Mouse (Mus musculus) forebrain, postnatal 0 days (tissue): ENCODE measurements around the gene Dbh. TPM values are rescaled to one million over a fixed set of nuclear protein-coding genes. Genes with fewer than 3 reads are reported as not detected.

ENCODE experiments used
- ATAC-seq: fragments of 200-750 bp; cut with Nextera tagmentation; 2 replicates; pipeline ENCODE4 v1.8.0; 2017; ENCODE audit warnings: mild to moderate bottlenecking, moderate library complexity
- DNase-seq: peaks from one replicate; pipeline ENCODE4 v3.0.0-alpha.2; 2015
- H3K27ac ChIP-seq: fragments of 300-500 bp; sonication (generic); 2 replicates; pipeline ENCODE4 v1.5.1; 2014; ENCODE audit warnings: low read depth, mild to moderate bottlenecking, antibody characterized with exemption, low read length, moderate library complexity, mixed read lengths
- H3K27me3 ChIP-seq: fragments of 300-500 bp; sonication (generic); 2 replicates; pipeline ENCODE4 v1.6.1; 2014; ENCODE audit warnings: mild to moderate bottlenecking, low read length, mixed read lengths; ENCODE audit not compliant: insufficient read depth
- H3K36me3 ChIP-seq: fragments of 300-500 bp; sonication (generic); 2 replicates; pipeline ENCODE4 v1.6.1; 2014; ENCODE audit warnings: mild to moderate bottlenecking, moderate library complexity; ENCODE audit not compliant: insufficient read depth
- H3K4me1 ChIP-seq: fragments of 300-500 bp; sonication (generic); 2 replicates; pipeline ENCODE4 v1.6.1; 2014; ENCODE audit warnings: antibody characterized with exemption; ENCODE audit not compliant: insufficient read depth
- H3K4me2 ChIP-seq: fragments of 300-500 bp; sonication (generic); 2 replicates; pipeline ENCODE4 v1.6.1; 2014; ENCODE audit warnings: low read depth, mild to moderate bottlenecking, moderate library complexity
- H3K4me3 ChIP-seq: fragments of 300-500 bp; sonication (generic); 2 replicates; pipeline ENCODE4 v1.5.1; 2014; ENCODE audit warnings: low read depth, low read length, mixed read lengths
- H3K9ac ChIP-seq: fragments of 300-500 bp; sonication (generic); 2 replicates; pipeline ENCODE4 v1.6.1; 2014; ENCODE audit warnings: mild to moderate bottlenecking
- H3K9me3 ChIP-seq: fragments of 300-500 bp; sonication (generic); 2 replicates; pipeline ENCODE4 v1.6.1; 2016; ENCODE audit warnings: low read length
- CTCF ChIP-seq: sonication (generic); IDR thresholded peaks from 2 replicates; pipeline ENCODE4 v1.5.1; 2016; ENCODE audit warnings: antibody characterized with exemption, control low read depth, low read depth
- WGBS: fragments of 180-500 bp; shearing (Covaris S2); extraction: QIAGEN DNeasy Blood & Tissue Kit; methylation state at CpG from one replicate; pipeline ENCODE4 v1.1.7; 2014; 5-methylcytosine and 5-hydroxymethylcytosine counted together
- polyA plus RNA-seq: library from polyadenylated mRNA; unstranded; fragments of >200 nt; fragmentation: Nextera tagmentation; extraction: Ambion mirVana; gene quantifications from 2 replicates; pipeline ENCODE4 v1.2.1, GENCODE M21; 2015
- total RNA-seq: library from RNA; depleted of rRNA; stranded (reverse); fragments of >200 nt; gene quantifications from 2 replicates; pipeline ENCODE4 v1.2.3, GENCODE M21; 2014

Gene Dbh
- total and polyA plus RNA-seq, 2 experiments from 2014 or later, result 0.05 to 0.15 TPM

DNA sequence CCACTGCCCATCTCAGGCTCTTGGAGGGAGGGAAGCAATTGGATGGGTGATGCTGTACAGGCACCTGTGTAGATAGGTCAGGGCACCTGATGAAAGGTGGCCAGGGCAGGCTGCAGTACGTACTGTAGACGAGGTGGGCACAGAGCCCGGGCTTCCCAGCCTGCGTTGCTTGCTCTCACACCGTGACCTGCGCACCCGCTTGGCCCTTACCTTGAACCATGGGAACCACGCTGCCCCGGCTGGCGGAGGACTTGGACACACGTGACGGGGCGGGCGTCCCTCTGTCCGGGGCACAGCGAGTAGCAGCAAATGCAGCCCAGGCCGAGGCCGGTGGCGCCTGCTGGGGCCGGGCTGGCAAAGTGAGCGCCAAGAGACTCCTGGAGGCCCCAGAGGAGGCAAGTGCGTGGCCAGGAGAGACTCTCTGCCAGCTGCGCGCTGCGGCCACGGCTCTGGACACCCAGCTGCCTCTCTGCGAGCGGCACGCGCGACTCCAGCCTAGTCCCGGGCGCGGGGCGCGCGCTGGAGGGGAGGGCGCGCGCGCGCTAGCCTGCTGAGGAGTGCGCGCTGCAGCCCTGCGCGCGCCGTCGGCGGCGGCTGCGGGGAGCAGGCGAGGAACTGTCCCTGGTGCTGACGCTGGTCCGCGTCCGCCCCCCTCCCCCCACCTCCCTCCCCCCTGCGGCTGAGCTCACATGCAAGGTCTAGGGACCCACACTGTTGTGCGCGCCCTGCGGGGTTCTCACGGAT lies 22.9 kb upstream of the Dbh start, which contains the start of gene Fam163b:
Gene Fam163b (minus strand): TSS at position 542 of the 744 bp plus-strand sequence.
- H3K4me3 ChIP-seq, result peak within 1 kb of the TSS; percentile 52
- no peaks in the 10 kb centered on the region for H3K27me3 ChIP-seq
- DNase-seq (peak; percentile 81), ATAC-seq (peak; percentile 91)
- WGBS, result 3% methylated on average over 57 of the region's 62 CpGs
- H3K4me2 ChIP-seq, result peak within 1 kb of the TSS; percentile 90
- H3K27ac ChIP-seq, result no peak within 1 kb of the TSS
- H3K36me3 ChIP-seq, result no peaks in the 10 kb centered on the region
- peak within 1 kb of the TSS; percentile 70 for H3K9ac ChIP-seq
- H3K4me1 ChIP-seq, result no peaks in the 10 kb centered on the region
- no peaks in the 10 kb centered on the region for H3K9me3 ChIP-seq
- TF ChIP-seq CTCF, result no peak

DNA sequence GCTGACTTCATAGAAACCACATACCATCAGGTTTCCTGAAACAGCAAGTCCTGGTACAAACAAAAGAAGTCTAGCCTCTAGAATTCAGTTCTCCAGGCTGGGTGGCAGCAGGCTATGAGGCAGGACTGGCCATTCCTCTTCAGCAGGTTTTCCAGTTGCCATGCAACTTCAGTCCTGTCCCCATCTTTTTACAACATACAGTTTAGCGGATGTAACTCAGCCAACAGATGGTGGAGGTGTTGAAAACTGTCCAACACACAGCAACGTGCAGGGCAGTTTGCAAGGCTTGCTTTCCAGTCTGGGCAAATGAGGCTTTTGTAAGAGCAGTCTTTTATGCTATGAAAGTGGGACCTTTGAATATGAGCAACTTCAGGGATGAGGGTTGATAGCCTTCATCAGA lies 20.1 kb upstream of the Dbh start:
- ATAC-seq (no peak), DNase-seq (no peak)
- Histone ChIP-seq H3K4me2 (no peak overlapping the region), H3K36me3 (no peaks in the 10 kb centered on the region), H3K27ac (no peak overlapping the region), H3K9me3 (no peaks in the 10 kb centered on the region), H3K4me1 (no peaks in the 10 kb centered on the region), H3K4me3 (no peak overlapping the region), H3K27me3 (no peaks in the 10 kb centered on the region), H3K9ac (no peak overlapping the region)
- TF ChIP-seq CTCF, result no peak
- 52% methylated on average over 2 of the region's 2 CpGs for WGBS

DNA sequence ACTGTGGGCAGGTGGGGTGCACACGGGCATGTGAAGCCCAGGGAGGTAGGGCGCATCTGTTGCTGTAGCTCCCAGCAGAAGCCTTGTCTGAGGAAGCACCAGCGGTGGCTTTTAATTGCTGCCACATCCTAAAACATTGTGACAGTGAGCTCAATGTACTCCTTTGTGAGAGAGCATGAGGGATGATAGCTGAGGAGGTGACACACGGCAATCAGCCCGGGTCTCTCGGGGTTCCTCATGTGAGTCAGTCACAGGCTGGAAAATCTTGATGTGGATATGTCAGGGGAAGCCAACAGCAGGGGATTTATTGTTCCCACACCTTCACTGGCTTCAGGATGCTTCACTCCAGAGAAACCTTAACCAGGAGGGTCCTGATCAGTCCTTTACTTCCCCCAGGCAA lies 18.2 kb upstream of the Dbh start:
- no peak overlapping the region for H3K27ac ChIP-seq
- ATAC-seq (no peak), DNase-seq (no peak)
- no peaks in the 10 kb centered on the region for H3K9me3 ChIP-seq
- H3K36me3 ChIP-seq, result no peaks in the 10 kb centered on the region
- TF ChIP-seq CTCF, result no peak
- no peak overlapping the region for H3K4me3 ChIP-seq
- 76% methylated on average over 6 of the region's 6 CpGs for WGBS
- H3K27me3 ChIP-seq, result no peaks in the 10 kb centered on the region
- no peak overlapping the region for H3K9ac ChIP-seq
- H3K4me1 ChIP-seq, result no peaks in the 10 kb centered on the region
- no peak overlapping the region for H3K4me2 ChIP-seq

DNA sequence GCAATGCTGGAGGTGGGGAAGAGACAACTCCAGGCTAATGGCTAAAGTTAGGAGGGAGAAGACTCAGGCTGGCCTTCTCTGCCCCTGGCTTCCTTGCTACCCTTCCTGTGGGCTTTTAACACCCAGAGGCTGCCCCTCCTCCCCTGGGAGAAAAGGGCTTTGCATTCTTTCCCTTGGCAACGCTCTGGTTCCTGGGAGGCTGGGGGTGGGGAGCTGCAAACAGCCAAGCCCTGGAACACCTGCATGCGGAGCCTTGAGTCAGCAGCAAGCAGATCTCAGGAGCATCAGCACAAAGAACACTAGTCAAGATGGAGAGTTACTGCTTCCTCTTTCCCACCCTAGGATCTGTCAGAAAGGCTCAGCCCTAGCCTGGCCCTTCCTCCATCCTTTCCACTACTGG lies 15.6 kb upstream of the Dbh start:
- peak; percentile 47; the same call in 1 of the 2 replicates for ATAC-seq
- H3K36me3 ChIP-seq, result no peaks in the 10 kb centered on the region
- H3K4me3 ChIP-seq, result no peak overlapping the region
- no peaks in the 10 kb centered on the region for H3K9me3 ChIP-seq
- no peak overlapping the region for H3K4me2 ChIP-seq
- H3K27me3 ChIP-seq, result no peaks in the 10 kb centered on the region
- H3K27ac ChIP-seq, result no peak overlapping the region; the same call in 1 of the 2 replicates
- no peak for TF ChIP-seq CTCF
- H3K4me1 ChIP-seq, result no peaks in the 10 kb centered on the region
- WGBS, result 8% methylated on average over 2 of the region's 2 CpGs
- peak; percentile 29 for DNase-seq
- no peak overlapping the region for H3K9ac ChIP-seq

DNA sequence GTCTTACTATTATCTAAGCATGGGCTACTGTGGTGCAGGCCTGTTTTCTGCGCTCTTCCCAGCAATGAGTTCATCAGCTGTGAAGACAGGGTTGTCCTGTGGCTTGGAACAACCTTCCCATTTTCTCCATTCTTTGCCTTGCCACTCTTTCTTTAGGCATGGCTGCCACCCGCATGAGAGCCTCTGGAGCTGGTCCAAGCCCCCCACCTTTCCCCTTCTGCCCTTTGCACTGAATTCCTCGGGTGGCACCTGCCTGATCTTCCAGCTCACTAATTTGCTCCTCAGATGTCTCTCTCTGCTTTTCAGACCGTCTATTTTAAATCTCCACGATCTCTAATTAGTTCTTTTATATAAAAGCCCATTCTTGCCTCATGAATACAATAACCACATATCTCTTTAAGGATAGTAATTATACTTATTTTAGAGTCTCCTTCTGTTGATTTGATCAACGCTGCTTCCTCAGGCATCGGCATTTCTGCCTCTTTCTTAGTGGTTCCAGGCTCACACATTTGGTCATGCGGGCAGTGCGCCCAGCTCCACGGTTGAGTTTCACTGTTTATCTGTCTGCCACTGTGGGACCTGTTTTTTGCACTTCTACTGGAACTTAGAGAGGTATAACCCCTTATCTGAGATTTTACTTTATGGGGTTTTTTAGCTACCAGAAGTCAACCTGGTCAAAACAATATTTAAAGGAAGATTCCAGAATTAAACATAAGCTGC lies 10.4 kb upstream of the Dbh start:
- DNase-seq (peak; percentile 21), ATAC-seq (no peak)
- H3K9me3 ChIP-seq, result no peaks in the 10 kb centered on the region
- no peak for TF ChIP-seq CTCF
- 35% methylated on average over 10 of the region's 10 CpGs for WGBS
- no peaks in the 10 kb centered on the region for H3K4me1 ChIP-seq
- H3K27ac ChIP-seq, result no peak overlapping the region
- no peak overlapping the region for H3K4me2 ChIP-seq
- H3K9ac ChIP-seq, result no peak overlapping the region
- H3K27me3 ChIP-seq, result no peaks in the 10 kb centered on the region
- no peak overlapping the region for H3K4me3 ChIP-seq
- H3K36me3 ChIP-seq, result no peaks in the 10 kb centered on the region

DNA sequence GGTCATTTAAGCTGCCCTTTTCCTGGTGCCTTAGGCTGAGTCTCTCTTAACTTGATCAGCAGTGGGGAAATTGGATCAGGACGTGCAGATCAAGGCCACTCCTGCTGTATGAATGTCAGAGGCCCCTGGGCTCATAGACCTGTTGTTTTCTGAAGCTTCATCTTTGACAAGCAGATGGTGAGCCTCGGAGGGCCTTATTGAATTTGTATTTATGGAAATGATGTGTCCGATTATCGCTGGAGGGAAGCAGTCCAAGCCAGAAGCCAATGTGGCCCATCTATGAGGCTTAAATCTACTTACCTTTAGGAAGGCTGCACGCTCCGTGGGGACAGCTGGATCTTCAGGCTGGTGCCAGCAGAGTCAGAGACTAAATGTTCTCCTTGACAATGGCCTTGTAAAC lies 8.4 kb upstream of the Dbh start:
- TF ChIP-seq CTCF, result no peak
- ATAC-seq, result no peak
- H3K9me3 ChIP-seq, result no peaks in the 10 kb centered on the region
- no peaks in the 10 kb centered on the region for H3K36me3 ChIP-seq
- 57% methylated on average over 6 of the region's 6 CpGs for WGBS
- H3K4me2 ChIP-seq, result no peak overlapping the region
- no peak overlapping the region for H3K4me3 ChIP-seq
- H3K9ac ChIP-seq, result no peak overlapping the region
- H3K27ac ChIP-seq, result no peak overlapping the region
- H3K27me3 ChIP-seq, result no peaks in the 10 kb centered on the region
- no peak for DNase-seq
- no peaks in the 10 kb centered on the region for H3K4me1 ChIP-seq

DNA sequence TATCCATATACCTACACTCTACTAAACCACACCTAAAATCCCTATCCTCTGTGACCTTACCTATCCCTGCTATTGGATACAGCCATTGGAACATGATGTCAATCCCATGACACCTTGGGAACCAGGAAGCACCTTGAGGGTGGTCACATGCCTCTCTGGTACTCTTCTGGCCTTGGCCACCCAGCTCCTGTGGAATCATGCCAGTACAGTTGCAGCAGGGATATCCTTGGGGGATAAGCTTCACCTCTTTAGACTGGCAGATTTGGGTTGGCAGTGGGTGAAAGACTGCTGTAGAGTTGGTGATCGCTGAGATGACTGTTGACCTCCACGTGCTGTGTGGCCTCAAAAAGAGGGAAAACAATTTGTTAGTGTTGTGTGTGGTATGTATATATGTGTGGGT lies 3.5 kb upstream of the Dbh start:
- Histone ChIP-seq H3K9ac (no peak overlapping the region), H3K4me3 (no peak overlapping the region), H3K27me3 (no peaks in the 10 kb centered on the region), H3K27ac (no peak overlapping the region), H3K9me3 (no peaks in the 10 kb centered on the region), H3K4me2 (no peak overlapping the region), H3K36me3 (no peaks in the 10 kb centered on the region), H3K4me1 (0 out of 2 replicates have a peak, but pooled peaks cover 3% of the 10 kb centered on the region)
- TF ChIP-seq CTCF, result no peak
- WGBS, result 85% methylated on average over 2 of the region's 2 CpGs
- no peak for DNase-seq
- ATAC-seq, result no peak
